Mouse (Mus musculus): ENCODE results near the gene Capn15. TPM values are rescaled to one million over a fixed set of nuclear protein-coding genes. Genes with fewer than 3 reads are reported as not detected.

Gene Capn15
- polyA plus RNA-seq (2012; rRNA removed) = 5.2 and 6.5 TPM in 2 replicates

DNA sequence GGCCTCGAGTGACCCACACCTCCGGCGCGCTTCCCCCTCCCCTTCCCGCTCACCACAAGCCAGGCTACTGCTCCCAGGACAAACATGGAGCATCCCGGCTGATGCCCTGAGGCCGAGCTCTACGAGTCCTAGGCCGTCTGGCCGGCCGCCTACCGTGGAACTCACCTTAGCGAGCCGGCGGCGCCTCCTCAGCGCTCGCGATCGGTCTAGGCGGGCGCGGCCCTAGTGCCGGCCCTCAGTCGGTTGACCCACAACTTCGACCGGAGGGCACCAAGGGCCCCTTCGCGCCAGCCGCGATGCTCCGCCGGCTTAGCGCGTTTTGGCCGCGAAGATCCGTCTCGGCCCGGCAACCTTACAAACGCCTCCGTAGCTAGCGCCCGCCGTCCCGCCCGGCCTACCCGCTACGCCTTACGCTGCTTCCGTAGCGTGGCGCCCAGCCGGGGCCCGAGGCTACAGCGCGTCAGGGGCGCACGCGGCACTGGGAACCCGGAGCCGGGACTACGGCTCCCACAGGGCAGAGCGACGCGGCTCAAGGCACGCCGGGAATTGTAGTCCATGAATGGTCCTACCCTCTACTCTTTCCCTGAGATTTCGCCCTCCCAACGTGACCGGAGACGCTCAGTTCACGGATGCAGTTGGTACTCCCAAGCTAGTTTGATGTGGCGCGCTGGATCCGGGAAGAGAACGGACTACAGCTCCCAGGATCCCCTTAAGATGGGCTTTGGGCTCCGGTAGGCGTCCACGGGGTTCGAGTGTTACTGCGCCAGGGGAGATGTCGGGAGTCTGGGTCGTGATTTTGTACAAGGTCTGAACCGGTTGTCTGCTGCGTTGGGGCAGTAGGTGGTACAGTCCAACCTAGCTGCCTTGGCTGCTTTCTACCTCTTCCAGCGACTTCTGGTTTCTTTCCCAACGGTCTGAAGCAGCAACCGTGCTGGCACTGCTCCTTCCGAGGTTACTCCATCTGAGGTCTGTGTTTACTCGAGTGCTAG is at the start of gene Capn15:
Gene Capn15, minus strand, starts transcription at position 491 of the 989 bp plus-strand sequence.

GRCm38 (mm10) chr17:25951803-25952623 is 33.6 kb downstream of the Capn15 start, which contains the start of gene A930017K11Rik:
Gene A930017K11Rik (minus strand): TSS chr17:25952565.

DNA sequence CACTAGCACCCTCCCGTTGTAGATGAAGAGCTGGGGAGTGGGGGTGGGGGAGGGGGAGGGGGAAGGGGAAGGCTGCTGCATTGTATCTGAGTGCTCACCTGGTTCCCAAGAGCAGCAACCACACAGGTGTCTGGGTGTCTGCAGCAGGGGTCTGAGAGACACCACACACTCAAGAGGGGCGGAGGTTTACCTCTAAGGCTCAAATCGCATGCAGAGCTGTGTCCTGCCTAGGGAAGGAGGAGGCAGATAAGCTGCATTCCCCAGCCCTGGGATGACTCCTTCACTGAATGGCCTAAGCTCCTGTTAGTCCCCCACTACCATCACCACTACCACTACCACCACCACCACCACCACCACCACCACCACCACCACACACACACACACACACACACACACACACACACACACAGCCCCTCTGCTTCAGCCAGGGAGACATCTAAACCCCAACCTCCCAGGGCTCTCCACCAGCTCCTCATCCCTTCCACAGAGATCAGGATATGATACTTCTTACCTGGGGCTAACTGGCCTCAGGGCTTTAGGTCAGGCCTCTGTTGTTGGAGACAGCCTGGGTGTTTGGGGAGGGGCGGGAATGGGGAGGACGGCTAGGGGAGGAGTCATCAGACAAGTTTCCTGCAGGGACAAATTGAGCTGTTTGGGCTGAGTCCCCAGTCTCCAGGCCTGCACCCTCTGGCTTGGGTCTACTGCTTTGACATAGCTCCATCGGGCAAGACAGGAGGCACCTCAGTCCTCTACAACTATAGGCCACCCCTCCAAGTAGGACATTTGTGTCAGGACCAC is 41.0 kb downstream of the Capn15 start, which contains the start of the genes Pigq and Nhlrc4:
Gene Pigq, minus strand, starts transcription at position 571 of the 798 bp plus-strand sequence.
Gene Nhlrc4, minus strand, starts transcription at position 596 of the 798 bp plus-strand sequence.

GRCm38 (mm10) chr17:25919144-25919785 is 66.3 kb downstream of the Capn15 start, which contains the start of gene Rab40c:
Gene Rab40c (minus strand): TSS chr17:25919727.

Other genes starting within 250 kb of the Capn15 start
- gene Mslnl, start 249.8 kb downstream of the Capn15 start, polyA plus RNA-seq (2012; rRNA removed) = not detected in 2 replicates
- gene Msln, start 231.4 kb downstream of the Capn15 start, polyA plus RNA-seq (2012; rRNA removed) = 8.0 and 9.1 TPM in 2 replicates
- gene Narfl, start 212.0 kb downstream of the Capn15 start, polyA plus RNA-seq (2012; rRNA removed) = 10.9 and 12.1 TPM in 2 replicates
- 7.7 and 9.7 TPM in 2 replicates for gene Haghl, start 200.1 kb downstream of the Capn15 start, polyA plus RNA-seq (2012; rRNA removed)
- 0.01 and 0.02 TPM in 2 replicates for gene Ccdc78, start 199.2 kb downstream of the Capn15 start, polyA plus RNA-seq (2012; rRNA removed)
- 45.0 and 49.0 TPM in 2 replicates for gene Fam173a, start 192.9 kb downstream of the Capn15 start, polyA plus RNA-seq (2012; rRNA removed)
- gene AC134908.4, start 190.1 kb downstream of the Capn15 start, polyA plus RNA-seq (2012; rRNA removed) = not detected in 2 replicates
- gene Metrn, start 188.7 kb downstream of the Capn15 start, polyA plus RNA-seq (2012; rRNA removed) = 13.1 and 16.2 TPM in 2 replicates
- 0.08 TPM in 2 replicates for gene Fbxl16, start 176.7 kb downstream of the Capn15 start, polyA plus RNA-seq (2012; rRNA removed)
- gene Wdr24, start 162.2 kb downstream of the Capn15 start, polyA plus RNA-seq (2012; rRNA removed) = 14.1 and 15.5 TPM in 2 replicates
- 22.4 and 24.2 TPM in 2 replicates for gene Jmjd8, start 156.9 kb downstream of the Capn15 start, polyA plus RNA-seq (2012; rRNA removed)
- gene Stub1, start 152.4 kb downstream of the Capn15 start, polyA plus RNA-seq (2012; rRNA removed) = 82.1 and 92.4 TPM in 2 replicates
- 1.3 and 2.0 TPM in 2 replicates for gene Rhbdl1, start 148.5 kb downstream of the Capn15 start, polyA plus RNA-seq (2012; rRNA removed)
- 2.9 and 3.8 TPM in 2 replicates for gene Gm20683, start 144.0 kb downstream of the Capn15 start, polyA plus RNA-seq (2012; rRNA removed)
- gene Rhot2, start 140.9 kb downstream of the Capn15 start, polyA plus RNA-seq (2012; rRNA removed) = 28.3 and 35.9 TPM in 2 replicates
- 8.8 and 9.9 TPM in 2 replicates for gene Wdr90, start 124.3 kb downstream of the Capn15 start, polyA plus RNA-seq (2012; rRNA removed)
- 34.5 and 45.2 TPM in 2 replicates for gene Mcrip2, start 117.0 kb downstream of the Capn15 start, polyA plus RNA-seq (2012; rRNA removed)
- gene Mettl26, start 110.7 kb downstream of the Capn15 start, polyA plus RNA-seq (2012; rRNA removed) = 61.8 and 63.8 TPM in 2 replicates
- 0.13 and 0.16 TPM in 2 replicates for gene Wfikkn1, start 104.9 kb downstream of the Capn15 start, polyA plus RNA-seq (2012; rRNA removed)
- 8.7 and 11.1 TPM in 2 replicates for gene Rab40c, start 66.1 kb downstream of the Capn15 start, polyA plus RNA-seq (2012; rRNA removed)
- gene Pigq, start 40.9 kb downstream of the Capn15 start, polyA plus RNA-seq (2012; rRNA removed) = 123 and 127 TPM in 2 replicates
- 2.6 and 3.4 TPM in 2 replicates for gene Nhlrc4, start 40.8 kb downstream of the Capn15 start, polyA plus RNA-seq (2012; rRNA removed)
- 0.03 and 0.04 TPM in 2 replicates for gene A930017K11Rik, start 33.2 kb downstream of the Capn15 start, polyA plus RNA-seq (2012; rRNA removed)
- 4.6 and 4.8 TPM in 2 replicates for gene Rab11fip3, start 83.8 kb upstream of the Capn15 start, polyA plus RNA-seq (2012; rRNA removed)
- 55.4 and 64.8 TPM in 2 replicates for gene Decr2, start 104.5 kb upstream of the Capn15 start, polyA plus RNA-seq (2012; rRNA removed)
- gene Nme4, start 109.8 kb upstream of the Capn15 start, polyA plus RNA-seq (2012; rRNA removed) = 22.5 and 23.4 TPM in 2 replicates
- gene Tmem8, start 127.5 kb upstream of the Capn15 start, polyA plus RNA-seq (2012; rRNA removed) = 5.3 and 5.6 TPM in 2 replicates
- 49.0 and 50.7 TPM in 2 replicates for gene Mrpl28, start 137.7 kb upstream of the Capn15 start, polyA plus RNA-seq (2012; rRNA removed)
- gene Axin1, start 152.9 kb upstream of the Capn15 start, polyA plus RNA-seq (2012; rRNA removed) = 6.6 and 7.6 TPM in 2 replicates
- 5.9 and 6.1 TPM in 2 replicates for gene Pdia2, start 213.3 kb upstream of the Capn15 start, polyA plus RNA-seq (2012; rRNA removed)
- gene Rgs11, start 217.2 kb upstream of the Capn15 start, polyA plus RNA-seq (2012; rRNA removed) = 0.50 and 0.55 TPM in 2 replicates
- gene Arhgdig, start 222.0 kb upstream of the Capn15 start, polyA plus RNA-seq (2012; rRNA removed) = 3.7 and 3.9 TPM in 2 replicates